Mouse (Mus musculus) erythroblast, embryonic 14.5 days (primary cell): Measurements from ENCODE around the gene Musk.

Experiments used
- GATA1 ChIP-seq: IDR thresholded peaks from 2 replicates; pipeline ENCODE4 v1.6.1; 2012; ENCODE audit warnings: low read length, inconsistent platforms, mixed read lengths
- TAL1 ChIP-seq: IDR thresholded peaks from 3 replicates; pipeline ENCODE4 v1.6.1; 2012; ENCODE audit warnings: low read length, inconsistent platforms, mixed read lengths

DNA sequence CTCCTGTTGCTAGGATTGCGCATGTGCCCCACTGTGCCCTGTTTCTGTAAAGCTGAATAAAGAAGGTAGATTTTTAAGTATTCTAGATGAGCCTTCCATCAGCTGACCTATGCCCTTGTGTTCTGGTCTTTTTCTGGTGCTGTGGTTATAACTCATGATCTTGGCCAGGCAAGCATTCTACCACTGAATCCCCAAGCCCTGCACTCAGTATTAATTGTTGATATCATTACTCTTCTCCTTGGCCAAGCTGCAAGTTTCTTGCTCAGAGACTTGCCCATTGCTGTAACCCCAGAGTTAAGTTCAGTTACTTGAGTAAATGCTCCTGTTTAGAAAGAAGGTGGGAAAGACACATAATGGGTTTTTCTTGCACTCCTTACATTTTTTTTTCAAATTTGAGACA, 14.8 kb upstream of the Musk start:
- TF ChIP-seq GATA1 (no peak), TAL1 (no peak)
